Mouse (Mus musculus) ES-Bruce4 (cell line): Measurements from ENCODE around the gene Sgip1. TPM values are rescaled to one million over a fixed set of nuclear protein-coding genes. Genes with fewer than 3 reads are reported as not detected.

Experiments used
- H3K27ac ChIP-seq: 2 replicates; pipeline ENCODE4 v1.5.1; 2012; ENCODE audit warnings: low read length, inconsistent platforms; ENCODE audit not compliant: insufficient read depth
- H3K27me3 ChIP-seq: 2 replicates; pipeline ENCODE4 v1.6.1; 2012; ENCODE audit warnings: mild to moderate bottlenecking, low read length, inconsistent platforms; ENCODE audit not compliant: control insufficient read depth, poor library complexity, insufficient read depth, severe bottlenecking
- H3K36me3 ChIP-seq: 2 replicates; pipeline ENCODE4 v1.6.1; 2012; ENCODE audit warnings: inconsistent platforms, mild to moderate bottlenecking, low read length, moderate library complexity; ENCODE audit not compliant: control insufficient read depth, poor library complexity, insufficient read depth, severe bottlenecking
- H3K4me1 ChIP-seq: one replicate; pipeline ENCODE4 v1.8.1; 2011; ENCODE audit warnings: low read length; ENCODE audit not compliant: control insufficient read depth, insufficient read depth
- H3K4me3 ChIP-seq: 2 replicates; pipeline ENCODE4 v1.5.1; 2011; ENCODE audit warnings: low read depth, mild to moderate bottlenecking, low read length
- H3K9ac ChIP-seq: 2 replicates; pipeline ENCODE4 v1.6.1; 2012; ENCODE audit warnings: low read depth, mild to moderate bottlenecking, inconsistent platforms; ENCODE audit not compliant: poor library complexity, severe bottlenecking
- H3K9me3 ChIP-seq: replicated peaks from 2 replicates; pipeline ENCODE4 v1.6.1; 2012; ENCODE audit warnings: mild to moderate bottlenecking, low read length, inconsistent platforms; ENCODE audit not compliant: control insufficient read depth, poor library complexity, insufficient read depth, severe bottlenecking
- CTCF ChIP-seq: IDR thresholded peaks from one replicate; pipeline ENCODE4 v1.8.1; 2011; ENCODE audit warnings: low read depth, low read length
- EP300 ChIP-seq: IDR thresholded peaks from 2 replicates; pipeline ENCODE4 v1.6.1; 2011; ENCODE audit warnings: low read depth, low read length; ENCODE audit not compliant: insufficient read depth
- POLR2A ChIP-seq: IDR thresholded peaks from one replicate; pipeline ENCODE4 v1.8.1; 2011; ENCODE audit warnings: low read length; ENCODE audit not compliant: insufficient read depth
- polyA plus RNA-seq: library from polyadenylated mRNA; stranded (reverse); fragments of >200 nt; gene quantifications from 2 replicates; pipeline ENCODE4 v1.2.4, GENCODE M21; 2011; ENCODE audit warnings: low read depth; ENCODE audit not compliant: missing spikeins, insufficient read depth, insufficient read length

Gene Sgip1
- polyA plus RNA-seq, result 2.9 and 4.7 TPM in 2 replicates

DNA sequence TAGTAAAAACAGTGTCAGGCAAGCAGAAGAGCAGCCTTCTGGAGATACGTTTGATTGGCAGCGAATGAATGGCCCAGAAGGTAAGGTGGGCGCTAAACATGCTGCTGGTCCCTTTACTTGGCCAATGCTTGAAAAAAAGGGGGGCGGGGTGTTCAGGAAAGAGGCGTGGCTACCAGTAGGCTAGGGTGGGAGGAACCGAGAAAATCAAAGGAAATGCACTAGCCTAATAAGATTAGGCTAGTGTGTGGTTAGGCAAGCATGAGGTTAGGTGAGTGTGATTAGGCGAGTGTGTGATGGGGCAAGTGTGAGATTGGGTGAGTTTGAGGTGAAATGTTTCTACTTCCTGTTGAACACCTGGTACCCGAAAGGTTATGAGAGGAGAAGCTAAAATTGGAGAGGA lies at the start of gene Sgip1:
Gene Sgip1, plus strand, starts transcription at position 11 of the 400 bp plus-strand sequence.
- H3K36me3 ChIP-seq, result no peaks in the 10 kb centered on the region
- H3K4me3 ChIP-seq, result no peak within 1 kb of the TSS

DNA sequence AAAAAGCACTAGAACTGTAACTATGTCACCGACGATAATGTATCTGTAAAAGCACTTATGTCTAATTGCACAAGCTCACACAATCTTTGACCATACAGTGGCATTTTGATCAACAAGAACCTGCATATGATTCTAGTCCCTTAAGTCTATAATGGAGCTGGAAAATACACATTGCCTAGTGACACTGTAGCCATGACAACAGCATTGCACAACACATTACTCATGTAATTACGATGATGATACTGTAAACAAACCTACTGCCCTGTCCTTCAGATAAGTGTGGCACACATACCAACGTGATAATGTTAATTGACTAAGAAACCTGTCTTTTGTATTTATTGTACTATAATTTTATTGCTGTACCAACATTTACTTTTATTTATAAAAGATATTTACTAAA lies 49.7 kb upstream of the Sgip1 start:
- no peak overlapping the region for H3K27ac ChIP-seq
- no peaks in the 10 kb centered on the region for H3K27me3 ChIP-seq
- H3K36me3 ChIP-seq, result no peaks in the 10 kb centered on the region
- H3K9ac ChIP-seq, result no peak overlapping the region
- no peak overlapping the region for H3K4me3 ChIP-seq
- H3K4me1 ChIP-seq, result no peaks in the 10 kb centered on the region
- H3K9me3 ChIP-seq, result no peaks in the 10 kb centered on the region
- TF ChIP-seq CTCF (no peak), POLR2A (no peak), EP300 (no peak)

More for the DNA sequence above, at the start of gene Sgip1:
- Histone ChIP-seq H3K27ac (no peak within 1 kb of the TSS), H3K27me3 (no peaks in the 10 kb centered on the region), H3K9me3 (no peaks in the 10 kb centered on the region), H3K9ac (no peak within 1 kb of the TSS), H3K4me1 (no peaks in the 10 kb centered on the region)
- TF ChIP-seq POLR2A (no peak), CTCF (no peak)

DNA sequence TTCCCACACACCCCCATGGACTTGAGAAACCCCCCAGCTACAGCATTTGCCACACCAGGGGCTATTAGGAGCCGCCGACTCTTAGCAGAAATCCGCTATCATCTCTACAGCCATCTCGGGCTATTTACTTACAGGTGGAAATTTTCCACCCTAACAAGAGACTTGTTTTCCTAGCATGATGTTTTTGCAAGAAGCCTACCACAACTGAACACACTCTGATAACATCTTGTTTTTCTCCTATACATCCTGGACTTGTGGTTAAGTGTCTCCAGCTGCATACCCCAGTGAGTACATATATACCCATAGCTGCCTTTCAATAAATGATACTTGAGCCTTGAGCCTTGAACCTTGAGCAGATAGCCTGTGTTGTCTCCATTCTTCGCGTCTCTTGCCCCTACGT lies 43.1 kb upstream of the Sgip1 start:
- H3K27ac ChIP-seq, result no peak overlapping the region
- H3K36me3 ChIP-seq, result no peaks in the 10 kb centered on the region
- TF ChIP-seq POLR2A, result no peak
- no peak for TF ChIP-seq EP300
- no peak for TF ChIP-seq CTCF
- no peaks in the 10 kb centered on the region for H3K9me3 ChIP-seq
- H3K4me3 ChIP-seq, result no peak overlapping the region
- no peaks in the 10 kb centered on the region for H3K4me1 ChIP-seq
- no peaks in the 10 kb centered on the region for H3K27me3 ChIP-seq
- no peak overlapping the region for H3K9ac ChIP-seq

GRCm38 (mm10) chr4:102711731-102712130 lies 29.4 kb upstream of the Sgip1 start:
- no peak for TF ChIP-seq CTCF
- no peak for TF ChIP-seq POLR2A
- TF ChIP-seq EP300, result no peak
- no peaks in the 10 kb centered on the region for H3K36me3 ChIP-seq
- H3K9me3 ChIP-seq, result no peaks in the 10 kb centered on the region

GRCm38 (mm10) chr4:102715532-102715931 lies 25.6 kb upstream of the Sgip1 start:
- TF ChIP-seq POLR2A (no peak), EP300 (no peak), CTCF (no peak)
- Histone ChIP-seq H3K27me3 (no peaks in the 10 kb centered on the region), H3K9me3 (no peaks in the 10 kb centered on the region), H3K4me3 (no peak overlapping the region), H3K36me3 (no peaks in the 10 kb centered on the region), H3K9ac (no peak overlapping the region), H3K27ac (no peak overlapping the region), H3K4me1 (no peaks in the 10 kb centered on the region)

More at GRCm38 (mm10) chr4:102711731-102712130, 29.4 kb upstream of the Sgip1 start:
- Histone ChIP-seq H3K27me3 (no peaks in the 10 kb centered on the region), H3K9ac (no peak overlapping the region), H3K27ac (no peak overlapping the region), H3K4me1 (no peaks in the 10 kb centered on the region), H3K4me3 (no peak overlapping the region)

GRCm38 (mm10) chr4:102717123-102717828 lies 23.8 kb upstream of the Sgip1 start:
- H3K9ac ChIP-seq, result no peak overlapping the region
- no peak for TF ChIP-seq POLR2A
- TF ChIP-seq EP300, result no peak
- TF ChIP-seq CTCF, result no peak
- H3K27me3 ChIP-seq, result no peaks in the 10 kb centered on the region
- no peaks in the 10 kb centered on the region for H3K9me3 ChIP-seq
- H3K36me3 ChIP-seq, result no peaks in the 10 kb centered on the region
- no peak overlapping the region for H3K4me3 ChIP-seq
- H3K4me1 ChIP-seq, result no peaks in the 10 kb centered on the region
- no peak overlapping the region for H3K27ac ChIP-seq
